Mouse (Mus musculus): ENCODE measurements around the gene Sfr1.
A peak's percentile ranks its signal among the peaks of the same experiment; 100 is the strongest.

Sfr1 gene

DNA sequence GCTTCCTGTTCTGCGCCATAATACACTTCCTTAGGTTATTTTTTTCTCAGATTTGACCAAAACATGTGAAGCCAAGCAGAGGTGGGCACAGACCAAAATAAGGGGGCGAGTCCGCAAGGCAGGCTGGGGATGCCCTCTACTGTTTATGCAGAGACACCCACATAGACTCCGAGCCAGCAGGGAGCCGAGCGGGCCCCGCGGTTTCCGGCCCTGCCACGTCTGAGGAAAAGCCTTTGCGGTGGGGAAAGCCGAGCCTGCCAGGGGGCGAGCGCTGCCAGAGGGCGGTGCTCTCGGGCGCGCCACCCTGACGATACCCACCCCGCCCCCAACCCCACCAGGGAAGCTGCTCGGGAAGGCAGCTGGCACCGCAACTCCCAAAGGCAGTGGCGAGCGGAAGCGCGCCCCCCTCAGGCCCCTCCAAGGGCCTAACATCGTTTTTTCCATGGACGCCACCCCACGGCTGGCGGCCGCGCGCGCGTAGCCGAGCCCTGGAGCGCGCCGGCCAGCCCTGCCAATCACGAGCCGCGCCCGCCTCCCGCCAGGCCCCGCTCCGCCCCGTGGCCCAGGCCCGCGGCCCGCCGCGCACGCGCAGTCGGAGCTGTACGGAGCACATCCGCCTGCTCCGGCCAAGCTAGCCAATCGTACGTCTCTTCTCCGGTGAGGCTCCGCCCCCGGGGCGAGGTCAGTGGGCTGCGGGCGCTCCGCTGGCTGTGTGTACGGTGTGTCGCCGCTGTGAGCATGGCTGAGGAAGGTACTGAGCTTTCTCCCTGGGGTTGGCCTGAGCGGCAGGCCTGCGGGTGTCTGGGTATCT is at the start of gene Sfr1:
Gene Sfr1 (plus strand): TSS at position 612 of the 811 bp plus-strand sequence.
- peak; percentile 99 for DNase-seq (ENCODE audit: low spot score)

GRCm38 (mm10) chr19:47689592-47689991 is 41.9 kb upstream of the Sfr1 start:
- no peak for DNase-seq (ENCODE audit: low spot score)

- no peak for DNase-seq (ENCODE audit: low spot score)
Observed at GRCm38 (mm10) chr19:47691994-47692393, 39.5 kb upstream of the Sfr1 start, which contains the start of gene Col17a1. Gene Col17a1 (minus strand): TSS chr19:47692094.

DNA sequence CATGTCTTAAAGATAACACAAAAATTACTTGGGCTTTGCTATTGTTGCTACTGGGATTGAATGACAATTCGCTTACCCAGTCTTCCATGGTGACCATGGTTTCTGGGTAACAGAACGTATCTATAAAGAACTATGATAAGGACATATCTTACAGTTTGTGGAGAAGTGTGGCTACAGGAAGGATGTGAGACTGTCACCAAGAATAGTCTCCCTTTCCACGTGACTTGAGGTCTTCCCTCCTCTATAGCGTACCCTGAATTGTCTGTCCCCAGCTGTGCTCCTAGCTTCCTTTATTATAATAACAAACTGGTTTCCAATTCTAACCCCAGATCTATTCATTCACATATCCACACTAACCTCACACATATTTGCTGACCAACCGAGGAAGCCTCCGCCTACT is 35.8 kb upstream of the Sfr1 start:
- no peak for DNase-seq (ENCODE audit: low spot score)

DNA sequence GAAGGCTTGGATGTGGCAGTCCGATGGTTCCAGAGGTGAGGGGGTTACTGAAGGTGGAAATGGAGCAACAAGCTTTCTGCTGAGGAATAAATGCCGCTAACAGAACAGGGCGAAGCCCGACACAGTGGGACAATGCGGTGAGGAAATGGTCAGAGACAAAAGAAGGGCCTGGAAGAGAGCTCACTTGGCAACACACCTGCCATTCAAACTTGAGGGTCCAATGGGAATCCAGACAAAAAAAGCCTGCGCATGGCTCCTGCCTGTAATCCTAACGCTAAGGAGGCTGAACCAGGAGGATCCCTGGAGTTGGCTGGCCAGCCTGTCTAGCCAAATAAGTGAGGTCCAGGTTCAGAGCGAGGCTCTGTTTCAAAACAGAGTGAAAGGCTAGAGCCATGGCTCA is 35.1 kb upstream of the Sfr1 start:
- no peak for DNase-seq (ENCODE audit: low spot score)

DNA sequence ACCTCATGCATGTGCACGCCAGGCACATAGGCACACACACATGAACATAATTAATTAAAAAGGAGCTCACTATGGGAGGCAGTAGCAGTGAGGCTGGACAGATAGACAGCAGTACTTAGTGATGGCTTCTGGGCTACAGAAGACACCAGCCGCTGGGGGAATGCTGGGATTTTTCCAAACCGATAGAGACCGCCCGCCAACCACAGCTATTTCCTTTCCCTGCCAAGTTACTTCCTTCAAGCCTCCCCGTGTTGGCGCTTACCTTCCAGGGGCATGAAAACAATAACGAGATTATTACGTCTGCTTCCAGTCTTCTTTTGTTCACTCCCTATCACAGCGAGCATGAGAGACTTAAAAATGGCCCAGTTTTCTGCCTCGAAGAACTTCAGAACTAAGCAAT is 34.4 kb upstream of the Sfr1 start:
- DNase-seq (ENCODE audit: low spot score) = no peak

GRCm38 (mm10) chr19:47698266-47698665 is 33.2 kb upstream of the Sfr1 start:
- DNase-seq (ENCODE audit: low spot score) = no peak

- DNase-seq (ENCODE audit: low spot score) = no peak
Observed at GRCm38 (mm10) chr19:47699743-47700142, 31.7 kb upstream of the Sfr1 start.

DNA sequence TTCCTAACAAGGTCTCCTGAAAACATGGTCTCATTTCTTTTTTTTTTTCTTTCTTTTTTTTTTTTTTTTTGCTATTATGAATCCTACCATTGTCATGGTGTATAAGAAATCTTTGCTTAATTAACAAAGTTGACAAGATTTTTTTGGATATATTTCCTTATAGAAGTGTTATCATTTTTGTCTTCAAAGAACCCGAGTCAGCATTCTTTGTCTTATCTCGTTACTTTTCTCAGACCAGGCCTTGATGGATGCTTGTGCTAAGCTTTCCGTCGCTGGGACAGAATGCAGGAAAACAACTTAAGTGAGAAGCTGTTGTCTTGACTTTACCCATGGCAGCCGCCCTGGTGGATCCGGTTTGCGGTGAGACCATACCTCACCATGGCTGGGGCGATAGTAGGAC is 31.0 kb upstream of the Sfr1 start:
- no peak for DNase-seq (ENCODE audit: low spot score)

DNA sequence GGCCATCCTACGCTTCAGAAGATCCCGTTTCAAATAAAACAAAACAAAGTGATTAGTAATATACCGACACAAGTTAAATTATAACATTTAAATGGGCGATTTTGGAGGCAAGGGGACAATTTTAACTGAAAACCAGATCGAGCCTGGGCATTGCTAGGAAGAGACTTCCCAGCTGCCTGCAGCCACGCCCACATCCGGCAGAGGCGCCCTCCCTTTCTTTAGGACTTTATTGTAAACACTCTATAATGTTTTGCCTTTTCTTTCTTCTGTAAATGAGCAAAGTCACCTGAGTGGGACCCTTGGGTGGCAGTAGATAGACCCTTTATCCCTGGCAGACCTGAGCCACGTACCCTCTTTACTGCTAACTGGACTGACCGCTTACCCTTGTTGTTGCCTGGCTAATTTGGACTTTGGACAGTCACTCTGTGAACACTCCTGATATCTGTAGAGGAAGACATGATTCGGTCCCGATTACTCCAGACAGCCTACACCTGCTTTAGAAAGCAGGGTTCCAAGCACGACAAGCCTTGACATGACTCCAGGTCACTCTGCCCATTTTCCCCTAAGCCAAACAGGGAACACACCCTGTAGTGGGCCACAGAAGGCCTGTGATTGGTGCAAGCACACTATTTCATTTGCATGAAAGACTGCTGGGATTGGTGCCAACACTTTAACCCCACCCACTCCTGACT is 26.3 kb upstream of the Sfr1 start:
- DNase-seq (ENCODE audit: low spot score) = no peak

GRCm38 (mm10) chr19:47705772-47706309 is 25.6 kb upstream of the Sfr1 start:
- DNase-seq (ENCODE audit: low spot score) = no peak

DNA sequence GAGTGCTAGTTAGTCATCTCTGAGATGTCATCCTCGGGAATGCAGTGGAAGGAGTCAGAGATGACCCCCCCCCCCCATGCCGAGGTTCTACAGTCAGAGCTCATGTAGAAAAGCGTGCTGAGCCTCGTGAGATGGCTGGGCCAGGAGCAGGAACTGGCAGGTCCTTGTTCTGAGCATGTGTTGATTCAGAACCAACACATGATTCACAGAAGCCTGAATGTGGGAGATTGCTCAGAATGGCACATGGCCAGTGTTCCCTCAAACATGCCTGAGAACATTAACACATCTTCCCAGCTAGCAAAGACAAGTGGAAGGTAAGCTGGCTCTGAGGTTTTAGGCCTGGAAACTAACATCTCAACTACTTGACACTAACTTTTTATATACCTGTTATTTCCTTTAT is 21.1 kb upstream of the Sfr1 start:
- no peak for DNase-seq (ENCODE audit: low spot score)

- DNase-seq (ENCODE audit: low spot score) = peak; percentile 58
Observed at GRCm38 (mm10) chr19:47713457-47713856, 18.0 kb upstream of the Sfr1 start.

- no peak for DNase-seq (ENCODE audit: low spot score)
Observed at GRCm38 (mm10) chr19:47716144-47716543, 15.3 kb upstream of the Sfr1 start.

- no peak for DNase-seq (ENCODE audit: low spot score)
Observed at GRCm38 (mm10) chr19:47719147-47719546, 12.3 kb upstream of the Sfr1 start.

DNA sequence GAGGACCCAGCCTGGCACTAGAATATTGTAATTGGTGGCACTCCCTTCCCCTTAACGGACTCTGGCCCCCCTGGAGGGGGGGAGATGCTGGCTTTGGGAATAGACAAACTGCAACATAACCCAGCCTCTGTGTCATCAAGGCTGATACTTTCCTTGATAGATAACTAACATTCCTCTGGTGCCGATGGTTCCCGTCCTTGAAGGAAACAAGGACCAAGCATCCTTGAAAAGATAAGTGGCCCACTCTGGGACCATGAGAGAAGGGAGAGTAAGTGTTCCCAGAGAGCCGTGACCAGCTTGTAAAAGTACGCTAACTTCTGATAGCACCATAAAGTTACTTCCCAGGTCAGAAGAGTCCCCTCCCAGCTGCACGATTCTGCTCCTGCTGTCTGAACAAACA is 9.0 kb upstream of the Sfr1 start:
- no peak for DNase-seq (ENCODE audit: low spot score)

- DNase-seq (ENCODE audit: low spot score) = no peak
Observed at GRCm38 (mm10) chr19:47724903-47725302, 6.6 kb upstream of the Sfr1 start.

GRCm38 (mm10) chr19:47725643-47726140 is 5.8 kb upstream of the Sfr1 start:
- DNase-seq (ENCODE audit: low spot score) = no peak

- peak; percentile 76 for DNase-seq (ENCODE audit: low spot score)
Observed at GRCm38 (mm10) chr19:47730691-47731070, 801 bp upstream of the Sfr1 start.

GRCm38 (mm10) chr19:47731931-47732330 is 449 bp downstream of the Sfr1 start:
- DNase-seq (ENCODE audit: low spot score) = peak; percentile 91

DNA sequence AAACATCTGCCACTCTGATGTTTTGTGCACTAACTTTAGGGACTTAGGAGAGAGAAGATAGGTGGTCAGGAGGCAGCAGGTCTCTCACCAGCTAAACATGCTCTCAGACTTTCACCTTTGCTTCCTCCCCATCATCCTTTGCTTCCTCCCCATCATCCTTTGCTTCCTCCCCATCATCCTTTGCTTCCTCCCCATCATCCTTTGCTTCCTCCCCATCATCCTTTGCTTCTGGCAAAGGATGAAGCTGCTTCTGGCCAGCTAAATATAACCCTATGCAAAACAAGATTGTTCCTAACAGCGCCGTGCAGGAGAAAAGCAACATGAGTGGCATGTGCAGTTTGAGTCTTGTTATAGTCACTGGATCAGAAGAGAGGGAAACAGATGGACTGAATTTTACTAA is 15.6 kb downstream of the Sfr1 start:
- no peak for DNase-seq (ENCODE audit: low spot score)

DNA sequence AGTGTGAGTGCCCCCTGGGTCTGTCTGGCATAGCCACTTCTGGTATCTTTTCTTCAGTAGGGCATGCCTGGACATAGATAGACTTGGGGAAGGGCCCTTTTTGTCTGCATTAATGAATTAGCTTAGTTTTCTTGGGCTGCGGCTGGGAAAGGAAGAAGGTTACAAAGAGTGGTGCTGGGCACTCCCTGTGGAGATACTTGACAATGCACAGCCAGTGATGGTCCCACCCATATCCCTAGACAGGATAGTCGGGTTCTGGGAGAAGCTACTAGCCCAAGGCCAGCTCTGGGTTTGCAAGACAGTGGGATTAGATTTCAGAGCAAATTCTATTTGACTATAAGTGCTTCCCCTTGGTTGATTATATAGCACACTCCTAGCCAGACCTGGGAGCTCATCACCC is 17.5 kb downstream of the Sfr1 start:
- no peak for DNase-seq (ENCODE audit: low spot score)

- no peak for DNase-seq (ENCODE audit: low spot score)
Observed at GRCm38 (mm10) chr19:47750391-47750790, 18.9 kb downstream of the Sfr1 start.

Data from testis, postnatal 10 days (tissue).